Mouse (Mus musculus) monocyte, adult 5-6 weeks (primary cell): ENCODE data around the gene Fbxw7. TPM values are rescaled to one million over a fixed set of nuclear protein-coding genes. Genes with fewer than 3 reads are reported as not detected.

Experiments used
- ATAC-seq: fragments of 153-309, 156-312 bp; replicated peaks from 2 replicates; pipeline ENCODE4 v1.8.0; 2017; ENCODE audit warnings: mild to moderate bottlenecking; ENCODE audit not compliant: low TSS enrichment, insufficient number of reproducible peaks, severe bottlenecking, poor library complexity, low FRiP score
- total RNA-seq: library from RNA; stranded (forward); fragments of 200-1000, 200-491, 200-594 nt; gene quantifications from 3 replicates; pipeline ENCODE4 v1.2.3, GENCODE M21; 2017

Fbxw7 gene
- total RNA-seq, result 48.2 to 60.5 TPM (median 53.6 TPM) in 3 replicates

- no peak for ATAC-seq
Measured at GRCm38 (mm10) chr3:84814762-84815381, at the start of gene Fbxw7. Gene Fbxw7 (plus strand): TSS chr3:84815268.

GRCm38 (mm10) chr3:84768940-84769339 is 46.1 kb upstream of the Fbxw7 start:
- ATAC-seq, result no peak

- no peak for ATAC-seq
Measured at GRCm38 (mm10) chr3:84769411-84769810, 45.7 kb upstream of the Fbxw7 start.

- no peak for ATAC-seq
Measured at GRCm38 (mm10) chr3:84770518-84770917, 44.5 kb upstream of the Fbxw7 start.

- peak; percentile 50; the same call in 1 of the 2 replicates for ATAC-seq
Measured at GRCm38 (mm10) chr3:84771980-84772379, 43.1 kb upstream of the Fbxw7 start.

- no peak for ATAC-seq
Measured at GRCm38 (mm10) chr3:84774246-84775066, 40.6 kb upstream of the Fbxw7 start.

GRCm38 (mm10) chr3:84775067-84775423 is 40.0 kb upstream of the Fbxw7 start:
- no peak for ATAC-seq

GRCm38 (mm10) chr3:84775577-84775976 is 39.5 kb upstream of the Fbxw7 start:
- no peak for ATAC-seq

- ATAC-seq, result no peak
Measured at GRCm38 (mm10) chr3:84776084-84776483, 39.0 kb upstream of the Fbxw7 start.

- ATAC-seq, result no peak
Measured at GRCm38 (mm10) chr3:84787914-84788313, 27.2 kb upstream of the Fbxw7 start.

- ATAC-seq, result no peak
Measured at GRCm38 (mm10) chr3:84804036-84804435, 11.0 kb upstream of the Fbxw7 start.

- ATAC-seq, result no peak
Measured at GRCm38 (mm10) chr3:84806206-84806605, 8.9 kb upstream of the Fbxw7 start.

GRCm38 (mm10) chr3:84807826-84808225 is 7.2 kb upstream of the Fbxw7 start:
- ATAC-seq, result no peak

GRCm38 (mm10) chr3:84808906-84809305 is 6.2 kb upstream of the Fbxw7 start:
- no peak for ATAC-seq

GRCm38 (mm10) chr3:84810803-84811202 is 4.3 kb upstream of the Fbxw7 start:
- no peak for ATAC-seq

GRCm38 (mm10) chr3:84813436-84814156 is 1.5 kb upstream of the Fbxw7 start:
- ATAC-seq, result no peak

- peak; percentile 97 for ATAC-seq
Measured at GRCm38 (mm10) chr3:84814157-84814761, 809 bp upstream of the Fbxw7 start.

- peak; percentile 30; the same call in 1 of the 2 replicates for ATAC-seq
Measured at GRCm38 (mm10) chr3:84815461-84815860, 393 bp downstream of the Fbxw7 start.

- no peak for ATAC-seq
Measured at GRCm38 (mm10) chr3:84816951-84817350, 1.9 kb downstream of the Fbxw7 start.
